Mouse (Mus musculus) forebrain, embryonic 16.5 days (tissue): Measurements from ENCODE around the gene Cers4. TPM values are rescaled to one million over a fixed set of nuclear protein-coding genes. Genes with fewer than 3 reads are reported as not detected.

Experiments
- ATAC-seq: fragments of 200-750 bp; cut with Nextera tagmentation; 2 replicates; pipeline ENCODE4 v1.8.0; 2017; ENCODE audit warnings: mild to moderate bottlenecking, moderate library complexity
- H3K27ac ChIP-seq: fragments of 300-500 bp; sonication (generic); 2 replicates; pipeline ENCODE4 v1.5.1; 2014; ENCODE audit warnings: low read length, control low read depth
- H3K27me3 ChIP-seq: fragments of 300-500 bp; sonication (generic); replicated peaks from 2 replicates; pipeline ENCODE4 v1.6.1; 2014; ENCODE audit warnings: low read length; ENCODE audit not compliant: control insufficient read depth, insufficient read depth
- H3K36me3 ChIP-seq: fragments of 300-500 bp; sonication (generic); 2 replicates; pipeline ENCODE4 v1.6.1; 2014; ENCODE audit not compliant: control insufficient read depth, insufficient read depth
- H3K4me1 ChIP-seq: fragments of 300-500 bp; sonication (generic); replicated peaks from 2 replicates; pipeline ENCODE4 v1.6.1; 2014; ENCODE audit warnings: low read length; ENCODE audit not compliant: control insufficient read depth, insufficient read depth
- H3K4me2 ChIP-seq: fragments of 300-500 bp; sonication (generic); 2 replicates; pipeline ENCODE4 v1.6.1; 2014; ENCODE audit warnings: mild to moderate bottlenecking, low read length, control low read depth
- H3K4me3 ChIP-seq: fragments of 300-500 bp; sonication (generic); replicated peaks from 2 replicates; pipeline ENCODE4 v1.5.1; 2014; ENCODE audit warnings: mild to moderate bottlenecking, low read length, control low read depth
- H3K9ac ChIP-seq: fragments of 300-500 bp; sonication (generic); replicated peaks from 2 replicates; pipeline ENCODE4 v1.6.1; 2014; ENCODE audit warnings: low read depth, low read length, control low read depth
- H3K9me3 ChIP-seq: fragments of 300-500 bp; sonication (generic); 2 replicates; pipeline ENCODE4 v1.6.1; 2016; ENCODE audit warnings: low read length; ENCODE audit not compliant: control insufficient read depth
- WGBS: fragments of 180-500 bp; shearing (Covaris S2); extraction: QIAGEN DNeasy Blood & Tissue Kit; methylation state at CpG from one replicate; pipeline ENCODE4 v1.1.7; 2014; 5-methylcytosine and 5-hydroxymethylcytosine counted together
- polyA plus RNA-seq: library from polyadenylated mRNA; unstranded; fragments of >200 nt; fragmentation: Nextera tagmentation; extraction: Ambion mirVana; gene quantifications from 2 replicates; pipeline ENCODE4 v1.2.1, GENCODE M21; 2015

Gene Cers4
- polyA plus RNA-seq, 1 experiment from 2014 or later: 43.9 TPM

GRCm38 (mm10) chr8:4523525-4523924, 30.7 kb downstream of the Cers4 start:
- Histone ChIP-seq H3K9me3 (no peaks in the 10 kb centered on the region), H3K4me3 (no peak overlapping the region), H3K27ac (no peak overlapping the region), H3K4me2 (no peak overlapping the region), H3K9ac (no peak overlapping the region), H3K27me3 (no peaks in the 10 kb centered on the region), H3K36me3 (peaks cover 23% of the 10 kb centered on the region), H3K4me1 (no peaks in the 10 kb centered on the region)
- WGBS: 94% methylated on average over 10 of the region's 10 CpGs
- ATAC-seq: no peak

Other genes with a start within 250 kb of the Cers4 start
- 2.6 and 3.3 TPM in 2 replicates for gene Tgfbr3l, start 244.8 kb upstream of the Cers4 start, polyA plus RNA-seq
- 65.8 and 69.8 TPM in 2 replicates for gene Snapc2, start 239.9 kb upstream of the Cers4 start, polyA plus RNA-seq
- gene Ctxn1, start 233.8 kb upstream of the Cers4 start, polyA plus RNA-seq: 417 and 424 TPM in 2 replicates
- 41.1 and 44.5 TPM in 2 replicates for gene Timm44, start 217.1 kb upstream of the Cers4 start, polyA plus RNA-seq
- gene Ccl25, start 167.8 kb upstream of the Cers4 start, polyA plus RNA-seq: 17.1 and 21.6 TPM in 2 replicates
- 127 and 150 TPM in 2 replicates for gene Elavl1, start 167.6 kb upstream of the Cers4 start, polyA plus RNA-seq
- gene Zfp958, start 120.1 kb downstream of the Cers4 start, polyA plus RNA-seq: 19.3 and 24.4 TPM in 2 replicates